Mouse (Mus musculus) testis, postnatal 14 days (tissue): ENCODE measurements around the gene Tmem199.
A peak's percentile ranks its signal among the peaks of the same experiment; 100 is the strongest.
"Not testable (repeated sequence)": the region's sequence is repeated elsewhere in the genome, so short reads cannot be mapped to it uniquely, and the experiment has no call there.

ENCODE experiments used
- DNase-seq: peaks from one replicate; pipeline ENCODE4 v3.0.0; 2021; ENCODE audit warnings: low spot score

Tmem199 gene

GRCm38 (mm10) chr11:78512025-78512957 lies at the start of gene Tmem199, which contains the start of gene Poldip2:
TSS of gene Tmem199 (minus strand) at chr11:78512172.
TSS of gene Poldip2 (plus strand) at chr11:78512193.
- DNase-seq: peak; percentile 93

DNA sequence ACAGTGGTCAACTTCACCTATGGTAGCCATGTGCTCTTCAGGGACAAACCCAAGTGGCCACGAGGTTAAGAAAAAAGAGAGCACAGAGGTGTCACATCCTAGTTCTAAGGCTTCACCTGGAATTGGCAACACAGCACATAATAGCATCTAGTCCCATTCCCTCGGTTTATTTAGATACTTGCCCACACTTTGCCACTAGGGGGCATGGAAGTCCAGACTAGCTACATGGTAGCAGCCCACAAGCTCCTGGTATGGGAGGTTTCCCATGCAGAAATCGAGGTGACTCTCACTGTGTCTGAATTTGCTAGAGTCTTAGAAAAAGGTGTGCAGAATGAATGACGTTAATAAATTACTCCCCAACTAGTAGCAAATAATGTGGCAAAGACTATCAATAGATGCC lies 48.5 kb upstream of the Tmem199 start:
- DNase-seq: no peak

GRCm38 (mm10) chr11:78557241-78557640 lies 45.3 kb upstream of the Tmem199 start:
- DNase-seq: no peak

- DNase-seq: no peak
These were observed 44.1 kb upstream of the Tmem199 start for GRCm38 (mm10) chr11:78556070-78556469.

DNA sequence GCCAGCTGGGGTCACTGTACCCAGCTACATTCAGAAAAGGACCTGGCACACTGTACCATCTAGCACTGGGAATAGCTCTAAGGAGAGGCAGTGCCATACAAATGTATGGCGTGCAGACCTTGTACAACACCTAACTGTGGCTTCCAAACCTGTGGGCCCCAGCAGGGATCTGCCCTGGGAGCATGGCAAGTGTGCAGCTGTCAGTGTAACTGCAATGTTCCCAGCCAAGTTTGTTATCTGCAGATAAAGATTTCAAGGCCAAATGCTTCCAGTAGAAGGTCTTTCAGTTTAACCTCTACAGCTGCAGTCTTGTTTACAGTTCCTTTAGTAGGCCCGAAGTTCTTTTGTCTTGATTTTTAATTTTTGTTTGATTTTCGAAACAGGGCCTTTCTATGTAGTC lies 43.7 kb upstream of the Tmem199 start:
- DNase-seq: peak; percentile 56

DNA sequence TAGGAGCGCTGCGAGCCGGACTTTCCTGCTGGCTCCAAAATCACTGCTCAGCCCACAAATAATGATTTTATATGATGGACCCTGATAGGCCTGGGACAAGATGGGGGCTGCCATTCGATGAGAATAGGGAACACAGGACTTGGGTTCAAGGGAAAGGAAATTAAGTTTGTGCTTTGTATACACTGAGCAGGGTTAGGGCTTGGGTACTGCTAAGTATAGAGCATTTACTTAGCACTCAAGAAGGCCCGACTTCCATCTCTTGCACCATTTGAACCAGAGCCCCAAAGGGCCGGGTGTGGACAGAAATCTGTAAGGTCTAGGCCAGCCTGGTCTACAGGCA lies 39.1 kb upstream of the Tmem199 start:
- no peak for DNase-seq

GRCm38 (mm10) chr11:78550168-78551058 lies 38.4 kb upstream of the Tmem199 start, which contains the start of gene Tmem97:
TSS of gene Tmem97 (minus strand) at chr11:78550777.
- DNase-seq: peak; percentile 98

DNA sequence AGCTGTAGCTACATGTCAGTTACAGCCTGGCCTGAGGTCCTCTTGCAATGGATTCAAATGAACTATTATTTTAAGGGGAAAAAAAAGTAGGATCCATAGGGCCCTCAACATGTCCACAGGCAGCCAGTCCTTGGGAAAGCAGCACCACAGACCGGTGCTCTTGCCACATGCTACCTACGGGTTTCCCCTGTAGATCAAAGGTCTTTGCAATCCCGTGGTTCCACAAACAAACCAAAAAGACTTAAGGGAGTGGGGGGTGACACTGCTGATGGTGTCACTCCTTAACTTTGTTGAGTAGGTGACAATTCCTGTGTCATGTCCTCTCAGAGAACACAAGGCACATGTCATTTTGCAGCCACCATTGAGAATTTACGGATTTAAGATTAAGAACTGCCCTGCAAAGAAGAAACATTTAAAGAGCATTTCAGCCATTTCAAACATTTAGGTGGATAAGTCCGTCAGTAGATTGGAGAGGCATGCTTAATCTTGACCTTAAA lies 37.6 kb upstream of the Tmem199 start:
- DNase-seq: no peak

DNA sequence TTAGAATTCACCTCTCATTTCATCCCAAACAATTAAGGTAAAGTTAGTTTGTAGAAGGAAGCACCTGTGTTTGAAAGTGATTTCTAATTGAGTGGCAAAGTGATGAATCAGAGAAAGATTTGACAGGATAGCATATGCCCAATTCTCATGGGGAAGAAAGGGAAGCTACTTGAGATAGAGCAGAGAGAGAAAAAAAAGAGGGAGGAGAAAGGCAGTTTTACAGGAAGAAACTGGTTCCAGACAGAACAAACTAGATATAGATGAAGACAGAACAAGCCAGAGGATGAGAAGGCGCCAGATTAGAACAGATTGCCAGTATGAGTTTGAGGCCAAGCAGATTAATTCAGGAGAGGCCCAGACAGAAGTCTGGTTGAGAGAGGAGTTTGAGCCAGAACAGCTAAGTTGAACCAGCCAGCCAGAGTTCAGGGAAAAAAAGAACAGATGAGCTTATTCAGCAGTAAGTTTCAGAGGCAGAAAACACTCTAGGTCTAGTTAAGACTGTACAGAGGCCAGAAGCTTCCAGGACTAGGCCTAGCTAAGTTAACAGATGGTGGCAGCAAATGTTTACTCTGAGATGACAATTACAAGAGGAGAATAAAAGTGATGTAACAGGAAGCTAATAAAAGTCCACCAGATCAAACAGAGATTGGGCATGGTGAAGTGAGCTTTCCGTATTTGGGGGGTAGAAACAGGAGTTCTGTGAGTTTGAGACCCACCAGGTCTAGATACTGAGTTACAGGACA lies 35.9 kb upstream of the Tmem199 start:
- DNase-seq: no peak

GRCm38 (mm10) chr11:78545181-78545580 lies 33.2 kb upstream of the Tmem199 start:
- no peak for DNase-seq

DNA sequence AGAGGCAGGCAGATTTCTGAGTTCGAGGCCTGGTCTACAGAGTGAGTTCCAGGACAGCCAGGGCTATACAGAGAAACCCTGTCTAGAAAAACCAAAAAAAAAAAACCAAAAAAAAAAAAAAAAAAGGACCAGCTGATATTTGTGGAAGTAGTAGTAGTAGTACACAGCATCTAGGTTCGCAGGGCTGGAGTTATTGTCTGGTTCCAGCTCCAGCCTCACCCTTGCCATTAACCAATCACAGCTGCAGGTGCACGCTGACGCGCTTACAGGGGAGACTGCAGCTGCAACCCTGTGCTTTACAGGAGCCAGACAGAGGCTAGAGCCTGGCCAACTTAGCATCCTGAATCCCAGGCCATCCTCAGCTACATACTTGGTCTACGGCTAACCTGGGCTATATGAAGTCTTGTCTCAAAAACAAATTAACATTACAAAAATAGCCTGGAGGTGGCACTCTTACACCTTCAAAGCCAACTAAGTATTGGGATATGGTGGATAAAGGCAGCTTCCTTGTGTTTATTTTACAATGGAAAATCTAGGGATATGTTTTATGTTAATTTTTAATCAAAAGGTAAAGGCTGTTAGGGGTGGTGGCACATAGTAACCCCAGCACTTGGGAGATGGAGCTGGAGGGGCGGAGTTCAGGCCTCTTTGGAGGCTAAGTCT lies 32.6 kb upstream of the Tmem199 start:
- DNase-seq: no peak

DNA sequence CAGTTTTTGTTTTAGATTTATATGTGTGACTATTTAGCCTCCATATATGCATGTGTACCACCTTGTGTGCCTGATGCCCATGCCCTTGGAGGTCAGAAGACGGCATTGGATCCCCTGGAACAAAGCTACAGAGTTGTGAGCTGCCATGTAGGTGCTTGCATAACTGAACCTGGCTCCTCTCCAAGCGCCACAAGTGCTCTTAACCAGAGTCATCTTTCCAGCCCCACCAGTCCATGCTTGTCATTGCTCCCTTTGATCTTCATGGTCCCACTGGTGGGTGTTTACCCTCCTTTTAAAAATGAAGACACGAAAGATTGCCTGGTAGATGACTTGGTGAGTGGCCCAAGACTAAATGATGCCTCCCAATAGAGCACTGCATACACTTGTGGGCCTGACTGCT lies 28.4 kb upstream of the Tmem199 start:
- no peak for DNase-seq

GRCm38 (mm10) chr11:78536690-78537084 lies 24.7 kb upstream of the Tmem199 start:
- no peak for DNase-seq

DNA sequence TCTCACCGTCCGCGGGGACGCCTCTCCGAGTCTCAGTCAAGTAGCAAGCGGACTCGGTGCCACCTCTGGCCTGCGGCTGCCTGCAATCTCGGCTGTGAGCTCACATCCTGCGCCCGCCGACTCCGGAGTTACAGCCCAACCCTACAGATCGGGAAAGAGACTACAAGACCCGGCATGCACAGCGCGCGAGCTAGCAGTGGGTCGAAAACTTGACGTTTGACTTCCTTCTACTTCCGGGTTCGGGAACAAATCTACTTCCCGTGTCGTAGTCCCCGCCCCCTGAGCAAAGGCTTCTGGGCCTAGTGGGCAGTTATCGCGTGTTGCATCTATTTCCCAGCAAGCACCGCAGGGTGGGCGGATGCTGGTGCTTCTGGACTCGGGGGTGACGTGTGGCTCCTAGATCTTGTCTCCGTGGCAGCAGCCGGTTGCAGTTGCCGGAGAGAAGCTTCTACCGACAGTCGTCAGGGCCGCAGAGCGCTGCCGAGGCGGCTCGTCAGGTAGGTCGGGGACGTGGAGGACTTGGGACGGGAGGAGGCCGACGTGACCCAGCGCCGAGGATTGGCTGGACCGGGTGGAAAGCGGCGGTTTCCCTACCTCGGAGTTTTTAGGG lies 24.2 kb upstream of the Tmem199 start, which contains the start of the genes Tnfaip1 and Ift20:
Gene Tnfaip1 (minus strand): TSS at position 253 of the 610 bp plus-strand sequence.
Gene Ift20 (plus strand): TSS at position 282 of the 610 bp plus-strand sequence.
- peak; percentile 98 for DNase-seq

DNA sequence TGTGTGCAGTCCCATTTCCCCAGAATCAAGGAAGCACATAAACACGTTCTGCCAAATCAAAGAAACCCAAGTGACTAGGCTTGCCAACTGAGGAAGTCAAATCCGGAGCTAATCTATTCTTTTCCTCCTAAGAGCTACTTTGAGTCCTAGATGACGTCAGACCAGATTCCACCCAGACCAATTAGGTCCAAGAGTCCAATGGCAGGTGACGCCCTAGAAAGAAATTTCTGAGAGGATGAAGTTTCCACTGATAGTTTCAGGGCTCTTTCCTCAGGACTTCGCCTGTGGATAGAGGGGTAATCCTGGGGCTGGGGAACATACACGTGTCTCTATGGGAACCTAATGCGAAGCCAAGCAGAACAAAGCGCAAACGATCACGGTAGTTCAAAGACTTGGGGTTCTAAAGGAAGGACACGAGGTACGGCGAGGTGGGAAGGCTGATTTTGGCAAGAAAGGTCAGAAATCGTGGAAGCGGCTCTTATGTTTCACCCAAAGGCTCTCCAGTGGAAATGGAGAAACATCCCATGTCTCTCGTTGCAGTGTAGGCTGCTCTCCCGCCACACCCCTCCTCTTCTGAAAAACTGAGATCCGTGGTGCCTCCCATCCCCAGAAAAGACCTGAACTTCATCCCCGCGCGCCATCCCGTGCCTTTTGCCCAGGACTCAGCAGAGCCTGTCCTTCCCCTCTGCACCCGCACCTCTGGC lies 23.6 kb upstream of the Tmem199 start:
- peak; percentile 44 for DNase-seq

- DNase-seq: no peak
These were observed 22.5 kb upstream of the Tmem199 start for GRCm38 (mm10) chr11:78534516-78534915.

DNA sequence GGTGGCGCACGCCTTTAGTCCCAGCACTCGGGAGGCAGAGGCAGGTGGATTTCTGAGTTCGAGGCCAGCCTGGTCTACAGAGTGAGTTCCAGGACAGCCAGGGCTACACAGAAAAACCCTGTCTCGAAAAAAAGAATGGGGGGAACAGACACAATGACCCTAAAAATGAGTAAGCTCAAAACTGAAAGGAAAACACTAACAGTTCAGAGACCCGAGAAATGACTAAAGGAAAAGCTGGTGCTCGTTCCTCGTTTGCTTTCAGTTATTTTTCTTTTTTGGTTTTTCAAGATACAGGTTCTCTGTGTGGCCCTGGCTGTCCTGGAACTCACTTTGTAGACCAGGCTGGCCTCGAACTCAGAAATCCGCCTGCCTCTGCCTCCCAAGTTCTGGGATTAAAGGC lies 19.5 kb upstream of the Tmem199 start:
- DNase-seq: not testable (repeated sequence)

DNA sequence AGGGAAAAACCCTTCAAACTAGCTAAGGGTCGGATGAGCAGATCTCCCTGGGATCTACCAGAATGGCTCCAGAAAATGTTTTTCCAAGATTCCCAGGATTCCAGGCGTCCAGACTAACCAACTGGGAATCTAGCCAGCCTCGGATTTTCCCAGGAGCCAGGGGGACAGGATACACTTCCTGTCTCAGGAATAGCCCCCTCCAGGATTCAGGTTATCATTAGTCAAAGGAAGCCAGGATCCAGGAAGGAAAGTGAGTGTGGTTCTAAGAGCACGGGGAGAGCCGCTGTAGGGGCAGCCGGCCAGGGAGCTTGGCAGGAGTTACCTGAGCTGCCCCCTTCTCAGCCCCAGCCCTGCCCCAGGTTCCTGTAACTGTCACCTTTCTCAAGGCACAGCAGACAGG lies 19.1 kb upstream of the Tmem199 start:
- no peak for DNase-seq

GRCm38 (mm10) chr11:78530001-78530400 lies 18.0 kb upstream of the Tmem199 start:
- DNase-seq: no peak

GRCm38 (mm10) chr11:78528714-78529113 lies 16.7 kb upstream of the Tmem199 start:
- no peak for DNase-seq
